Mouse (Mus musculus): Measurements from ENCODE around the gene Ddx39. TPM values are rescaled to one million over a fixed set of nuclear protein-coding genes. Genes with fewer than 3 reads are reported as not detected.

The Ddx39 gene
- polyA plus RNA-seq, 1 experiment from 2014 or later, result 110 TPM

DNA sequence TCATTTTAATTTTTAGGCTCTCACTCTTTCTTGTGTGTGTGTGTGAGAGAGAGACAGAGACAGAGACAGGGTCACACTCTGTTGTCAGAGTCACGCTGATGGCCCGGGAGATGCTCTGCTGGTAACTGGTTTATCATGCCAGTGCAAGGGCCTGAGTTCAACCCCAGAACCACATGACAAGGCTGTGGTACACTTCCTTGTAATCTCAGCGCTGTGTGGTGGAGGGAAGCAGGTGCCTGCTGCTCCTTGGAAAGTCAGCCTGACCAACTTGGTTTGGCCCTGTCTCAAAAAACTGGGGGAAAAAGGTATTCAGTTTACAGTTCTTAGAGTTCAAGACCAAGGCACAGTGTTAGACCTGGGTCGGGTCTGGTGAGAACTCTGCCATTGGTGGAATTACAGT is 52.5 kb downstream of the Ddx39 start:
- Histone ChIP-seq H3K9ac (ENCODE audit: low read depth, low read length) (no peak overlapping the region), H3K4me2 (ENCODE audit: low read length) (no peak overlapping the region), H3K4me3 (replicated peaks; ENCODE audit: low read depth, low read length) (no peak overlapping the region), H3K4me1 (replicated peaks; ENCODE audit: insufficient read depth, low read length) (peaks cover under 1% of the 10 kb centered on the region; the same call in 1 of the 2 replicates), H3K27me3 (ENCODE audit: insufficient read depth, low read length) (no peaks in the 10 kb centered on the region), H3K27ac (no peak overlapping the region), H3K9me3 (replicated peaks; ENCODE audit: low read length) (no peaks in the 10 kb centered on the region), H3K36me3 (ENCODE audit: insufficient read depth, low read length) (no peaks in the 10 kb centered on the region)
- DNase-seq (ENCODE audit: low spot score) (no peak), ATAC-seq (replicated peaks; ENCODE audit: low FRiP score, low read depth) (no peak)
- 93% methylated on average over 4 of the region's 4 CpGs for WGBS
- TF ChIP-seq CTCF (IDR thresholded peaks at IDR 0.05; ENCODE audit: low read depth), result no peak

GRCm38 (mm10) chr8:83768526-83768925 is 53.5 kb downstream of the Ddx39 start:
- Histone ChIP-seq H3K27ac (no peak overlapping the region), H3K36me3 (ENCODE audit: insufficient read depth, low read length) (no peaks in the 10 kb centered on the region), H3K4me3 (replicated peaks; ENCODE audit: low read depth, low read length) (no peak overlapping the region), H3K4me2 (ENCODE audit: low read length) (no peak overlapping the region), H3K4me1 (replicated peaks; ENCODE audit: insufficient read depth, low read length) (peaks cover 5% of the 10 kb centered on the region; the same call in 1 of the 2 replicates), H3K27me3 (ENCODE audit: insufficient read depth, low read length) (no peaks in the 10 kb centered on the region), H3K9ac (ENCODE audit: low read depth, low read length) (no peak overlapping the region), H3K9me3 (replicated peaks; ENCODE audit: low read length) (no peaks in the 10 kb centered on the region)
- DNase-seq (ENCODE audit: low spot score), result peak; percentile 45
- 24% methylated on average over 5 of the region's 5 CpGs for WGBS
- no peak for ATAC-seq (replicated peaks; ENCODE audit: low FRiP score, low read depth)
- no peak for TF ChIP-seq CTCF (IDR thresholded peaks at IDR 0.05; ENCODE audit: low read depth)

DNA sequence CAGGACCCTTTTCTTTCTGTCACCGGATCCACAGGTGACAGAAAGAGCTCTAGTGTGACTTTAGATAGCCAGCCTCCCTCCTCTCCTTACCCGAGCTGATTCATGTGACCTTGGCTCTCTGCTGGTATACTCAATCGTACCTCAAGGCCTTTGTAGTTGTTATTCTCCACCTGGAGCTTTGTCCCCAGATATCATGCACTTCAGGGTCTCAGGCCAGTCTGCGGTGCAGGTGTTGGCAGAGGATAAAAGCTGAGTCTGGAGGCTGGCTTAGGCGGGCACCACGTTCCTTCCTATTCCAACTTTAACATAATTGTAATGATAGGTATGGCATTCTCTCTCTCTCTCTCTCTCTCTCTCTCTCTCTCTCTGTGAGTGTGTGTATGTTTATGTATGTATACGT is 54.7 kb downstream of the Ddx39 start:
- H3K27ac ChIP-seq, result no peak overlapping the region
- no peak overlapping the region for H3K4me2 ChIP-seq (ENCODE audit: low read length)
- H3K9ac ChIP-seq (ENCODE audit: low read depth, low read length), result no peak overlapping the region
- no peak for DNase-seq (ENCODE audit: low spot score)
- H3K27me3 ChIP-seq (ENCODE audit: insufficient read depth, low read length), result no peaks in the 10 kb centered on the region
- H3K4me1 ChIP-seq (replicated peaks; ENCODE audit: insufficient read depth, low read length), result peaks cover 5% of the 10 kb centered on the region; the same call in 1 of the 2 replicates
- no peak for ATAC-seq (replicated peaks; ENCODE audit: low FRiP score, low read depth)
- 77% methylated on average over 7 of the region's 7 CpGs for WGBS
- TF ChIP-seq CTCF (IDR thresholded peaks at IDR 0.05; ENCODE audit: low read depth), result no peak
- no peaks in the 10 kb centered on the region for H3K36me3 ChIP-seq (ENCODE audit: insufficient read depth, low read length)
- no peak overlapping the region for H3K4me3 ChIP-seq (replicated peaks; ENCODE audit: low read depth, low read length)
- no peaks in the 10 kb centered on the region for H3K9me3 ChIP-seq (replicated peaks; ENCODE audit: low read length)

DNA sequence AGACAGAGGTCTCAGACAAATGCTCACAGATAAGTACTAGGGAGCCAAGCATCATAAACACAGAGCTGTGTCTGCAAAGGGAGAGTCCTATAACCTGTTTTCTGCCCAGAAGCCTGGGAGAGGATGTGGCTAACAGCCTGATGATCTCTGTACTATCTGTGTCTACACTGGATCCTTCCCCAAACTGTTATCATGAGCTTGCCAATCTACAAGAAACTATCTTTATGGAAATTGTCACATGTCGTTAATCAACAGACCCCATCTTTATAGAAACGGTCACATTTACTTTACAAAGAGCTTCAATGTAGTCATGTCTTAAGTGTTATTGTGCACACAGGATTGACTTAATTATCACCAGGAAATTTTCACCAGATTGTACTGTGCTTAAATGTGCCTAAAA is 55.7 kb downstream of the Ddx39 start:
- H3K4me2 ChIP-seq (ENCODE audit: low read length), result no peak overlapping the region
- TF ChIP-seq CTCF (IDR thresholded peaks at IDR 0.05; ENCODE audit: low read depth), result no peak
- H3K9ac ChIP-seq (ENCODE audit: low read depth, low read length), result no peak overlapping the region
- peaks cover 5% of the 10 kb centered on the region; the same call in 1 of the 2 replicates for H3K4me1 ChIP-seq (replicated peaks; ENCODE audit: insufficient read depth, low read length)
- no peak overlapping the region for H3K27ac ChIP-seq
- H3K27me3 ChIP-seq (ENCODE audit: insufficient read depth, low read length), result no peaks in the 10 kb centered on the region
- no peaks in the 10 kb centered on the region for H3K36me3 ChIP-seq (ENCODE audit: insufficient read depth, low read length)
- no peak overlapping the region for H3K4me3 ChIP-seq (replicated peaks; ENCODE audit: low read depth, low read length)
- WGBS, result 87% methylated on average over 2 of the region's 2 CpGs
- no peaks in the 10 kb centered on the region for H3K9me3 ChIP-seq (replicated peaks; ENCODE audit: low read length)
- DNase-seq (ENCODE audit: low spot score) (no peak), ATAC-seq (replicated peaks; ENCODE audit: low FRiP score, low read depth) (no peak)

DNA sequence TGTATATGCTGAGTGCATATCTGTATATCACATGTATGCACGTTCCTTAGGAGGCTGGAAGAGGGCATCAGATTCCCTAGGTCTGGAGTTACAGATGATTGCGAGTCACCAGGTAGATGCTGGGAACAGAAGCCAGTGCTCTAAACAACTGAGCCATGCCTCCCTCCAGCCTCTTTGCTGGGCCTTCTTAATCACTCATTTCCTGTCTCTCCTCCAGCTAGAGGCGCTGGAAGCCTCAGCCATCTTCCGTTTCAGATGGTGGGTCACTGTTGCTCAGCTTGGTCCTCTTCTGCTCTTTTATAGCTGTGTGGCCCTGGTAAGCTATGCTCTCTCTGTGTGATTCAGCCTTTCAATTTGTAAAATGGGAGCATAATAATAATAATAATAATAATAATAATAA is 56.8 kb downstream of the Ddx39 start:
- TF ChIP-seq CTCF (IDR thresholded peaks at IDR 0.05; ENCODE audit: low read depth), result no peak
- no peaks in the 10 kb centered on the region for H3K27me3 ChIP-seq (ENCODE audit: insufficient read depth, low read length)
- H3K27ac ChIP-seq, result no peak overlapping the region
- DNase-seq (ENCODE audit: low spot score) (no peak), ATAC-seq (replicated peaks; ENCODE audit: low FRiP score, low read depth) (no peak)
- 51% methylated on average over 4 of the region's 4 CpGs for WGBS
- peaks cover 5% of the 10 kb centered on the region; the same call in 1 of the 2 replicates for H3K4me1 ChIP-seq (replicated peaks; ENCODE audit: insufficient read depth, low read length)
- H3K9me3 ChIP-seq (replicated peaks; ENCODE audit: low read length), result no peaks in the 10 kb centered on the region
- no peak overlapping the region for H3K4me2 ChIP-seq (ENCODE audit: low read length)
- H3K36me3 ChIP-seq (ENCODE audit: insufficient read depth, low read length), result no peaks in the 10 kb centered on the region
- H3K4me3 ChIP-seq (replicated peaks; ENCODE audit: low read depth, low read length), result no peak overlapping the region
- H3K9ac ChIP-seq (ENCODE audit: low read depth, low read length), result no peak overlapping the region

DNA sequence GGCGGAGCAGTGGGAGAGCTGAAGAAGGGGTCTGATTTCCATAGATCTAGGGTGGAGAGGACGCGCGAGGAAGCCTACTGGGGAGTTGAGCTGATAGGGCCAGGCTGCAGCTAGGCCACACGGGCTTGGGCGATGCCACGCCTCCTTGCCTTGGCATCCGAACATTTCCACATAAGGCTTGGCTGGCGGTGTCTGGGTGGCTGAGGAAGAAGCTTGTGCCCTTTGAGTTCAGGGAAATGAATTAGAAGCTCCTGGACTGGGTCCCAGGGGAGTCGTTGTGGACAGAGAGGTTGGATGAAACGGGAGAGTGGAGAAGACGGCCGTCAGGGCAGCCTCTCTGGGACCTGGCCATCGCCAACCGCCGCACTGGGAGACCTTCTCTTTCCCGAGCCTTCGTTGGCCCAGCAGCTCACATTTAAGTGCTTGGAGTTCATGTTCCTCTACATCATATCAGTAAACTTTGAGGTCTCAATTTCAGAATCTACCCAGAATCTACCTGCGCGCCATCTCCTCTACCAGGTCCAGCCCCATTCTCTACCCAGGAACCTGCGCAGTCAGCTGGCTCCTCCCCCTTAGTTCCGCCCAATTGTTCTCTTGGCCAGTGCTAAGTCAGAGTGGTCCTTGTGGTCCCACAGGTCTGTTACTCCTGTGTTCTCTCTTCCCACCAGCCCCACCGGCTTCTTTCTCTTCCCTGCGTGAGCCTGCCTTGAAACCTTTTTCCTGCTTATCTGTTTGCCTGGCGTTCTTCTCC is 57.9 kb downstream of the Ddx39 start:
- WGBS, result 11% methylated on average over 25 of the region's 25 CpGs
- H3K27me3 ChIP-seq (ENCODE audit: insufficient read depth, low read length), result no peaks in the 10 kb centered on the region
- peak; percentile 71; the same call in 1 of the 2 replicates for ATAC-seq (replicated peaks; ENCODE audit: low FRiP score, low read depth)
- peak overlapping the region; percentile 32; the same call in 1 of the 2 replicates for H3K9ac ChIP-seq (ENCODE audit: low read depth, low read length)
- H3K4me3 ChIP-seq (replicated peaks; ENCODE audit: low read depth, low read length), result peak overlapping the region; percentile 26
- peak overlapping the region; percentile 70 for H3K4me2 ChIP-seq (ENCODE audit: low read length)
- H3K4me1 ChIP-seq (replicated peaks; ENCODE audit: insufficient read depth, low read length), result peaks cover 5% of the 10 kb centered on the region; the same call in 1 of the 2 replicates
- H3K9me3 ChIP-seq (replicated peaks; ENCODE audit: low read length), result no peaks in the 10 kb centered on the region
- H3K27ac ChIP-seq, result no peak overlapping the region
- DNase-seq (ENCODE audit: low spot score), result peak; percentile 42
- 0 out of 2 replicates have a peak, but pooled peaks have one; percentile 1 for TF ChIP-seq CTCF (IDR thresholded peaks at IDR 0.05; ENCODE audit: low read depth)
- H3K36me3 ChIP-seq (ENCODE audit: insufficient read depth, low read length), result no peaks in the 10 kb centered on the region

Data from kidney, postnatal 0 days (tissue).